Mouse (Mus musculus): Measurements from ENCODE around the gene H2-M10.3.
"Not testable (repeated sequence)": the region's sequence is repeated elsewhere in the genome, so short reads cannot be mapped to it uniquely, and the experiment has no call there.

DNA sequence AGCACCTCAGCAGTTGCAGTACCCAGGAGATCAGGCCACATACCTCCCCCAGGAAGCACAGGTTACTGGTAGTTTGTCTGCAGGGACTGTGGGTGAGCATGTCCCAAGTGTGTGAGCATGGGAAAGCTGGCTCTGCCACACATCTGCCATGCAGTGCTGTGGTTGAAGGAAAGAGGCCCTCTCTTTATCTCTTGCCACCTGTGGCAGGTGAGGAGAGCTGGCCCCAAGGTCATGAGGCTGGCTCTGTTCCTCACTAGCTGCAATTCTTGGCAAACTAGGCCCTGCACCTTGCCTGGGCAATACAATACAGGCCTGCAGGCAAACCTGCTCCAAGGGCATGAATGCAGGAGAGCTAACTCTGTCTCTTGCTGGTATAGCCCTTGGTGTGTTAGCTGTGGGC lies 5.8 kb downstream of the H2-M10.3 start:
- not testable (repeated sequence) for TF ChIP-seq POLR2A (IDR thresholded peaks at IDR 0.05; ENCODE audit: control insufficient read depth, low read depth, low read length); CTCF (IDR thresholded peaks at IDR 0.05; ENCODE audit: control insufficient read depth, insufficient read depth, insufficient replicate concordance, low read depth, low read length)
